Mouse (Mus musculus) heart, adult 2 months (tissue): Measurements from ENCODE around the gene Col18a1. TPM values are rescaled to one million over a fixed set of nuclear protein-coding genes. Genes with fewer than 3 reads are reported as not detected.

ENCODE experiments used
- DNase-seq, 2 experiments: peaks; one replicate each; pipeline ENCODE4 v3.0.0; 2021
- H3K27ac ChIP-seq: fragments of 200-600 bp; 2 replicates; pipeline ENCODE4 v1.8.1; 2022
- H3K27me3 ChIP-seq: fragments of 200-500 bp; 2 replicates; pipeline ENCODE4 v1.6.1; 2012; ENCODE audit warnings: mild to moderate bottlenecking, low read length, inconsistent platforms, mixed read lengths; ENCODE audit not compliant: control insufficient read depth, insufficient read depth
- H3K36me3 ChIP-seq: fragments of 200-500 bp; 2 replicates; pipeline ENCODE4 v1.6.1; 2012; ENCODE audit warnings: low read length, inconsistent platforms; ENCODE audit not compliant: control insufficient read depth, insufficient read depth
- H3K4me1 ChIP-seq: fragments of 200-500 bp; 2 replicates; pipeline ENCODE4 v1.6.1; 2011; ENCODE audit warnings: low read length; ENCODE audit not compliant: control insufficient read depth, insufficient read depth
- H3K4me3 ChIP-seq: fragments of 200-600 bp; 2 replicates; pipeline ENCODE4 v1.8.1; 2022
- H3K79me2 ChIP-seq: fragments of 200-500 bp; replicated peaks from 2 replicates; pipeline ENCODE4 v1.6.1; 2012; ENCODE audit warnings: mild to moderate bottlenecking, inconsistent platforms, low read length, moderate library complexity, mixed read lengths; ENCODE audit not compliant: control insufficient read depth, insufficient read depth
- H3K9ac ChIP-seq: fragments of 200-500 bp; 2 replicates; pipeline ENCODE4 v1.6.1; 2012; ENCODE audit warnings: low read depth, mild to moderate bottlenecking, control low read depth, inconsistent platforms, low read length, mixed read lengths
- CTCF ChIP-seq: fragments of 200-600 bp; IDR thresholded peaks from 2 replicates; pipeline ENCODE4 v1.8.1; 2022; ENCODE audit warnings: antibody characterized with exemption, mild to moderate bottlenecking, moderate library complexity
- EP300 ChIP-seq: fragments of 200-500 bp; IDR thresholded peaks from 2 replicates; pipeline ENCODE4 v1.6.1; 2011; ENCODE audit warnings: low read depth, low read length, control low read depth; ENCODE audit not compliant: insufficient read depth
- POLR2A ChIP-seq: fragments of 200-500 bp; IDR thresholded peaks from 2 replicates; pipeline ENCODE4 v1.6.1; 2011; ENCODE audit warnings: mild to moderate bottlenecking, low read depth, low read length, control low read depth; ENCODE audit not compliant: insufficient read depth
- WGBS: fragments of 180-500 bp; shearing (Covaris S2); methylation state at CpG from one replicate; pipeline ENCODE4 v1.1.7; 2018; 5-methylcytosine and 5-hydroxymethylcytosine counted together
- intact Hi-C: fragments of 180-260 bp; cut with DNase I; formaldehyde crosslinking; loops from one replicate; pipeline ENCODE4 v1.15.1; 2025
- polyA plus RNA-seq: library from polyadenylated mRNA; depleted of rRNA; stranded (reverse); fragments of >200 nt; gene quantifications from 2 replicates; pipeline ENCODE4 v1.2.3, GENCODE M21; 2012
- total RNA-seq, 2 experiments: library from RNA; stranded (reverse); gene quantifications; 2 replicates each; pipeline ENCODE4 v1.2.3; 2021

Col18a1 gene
- total and polyA plus RNA-seq, 3 experiments: 9.3 to 13.1 (median 9.8) TPM

DNA sequence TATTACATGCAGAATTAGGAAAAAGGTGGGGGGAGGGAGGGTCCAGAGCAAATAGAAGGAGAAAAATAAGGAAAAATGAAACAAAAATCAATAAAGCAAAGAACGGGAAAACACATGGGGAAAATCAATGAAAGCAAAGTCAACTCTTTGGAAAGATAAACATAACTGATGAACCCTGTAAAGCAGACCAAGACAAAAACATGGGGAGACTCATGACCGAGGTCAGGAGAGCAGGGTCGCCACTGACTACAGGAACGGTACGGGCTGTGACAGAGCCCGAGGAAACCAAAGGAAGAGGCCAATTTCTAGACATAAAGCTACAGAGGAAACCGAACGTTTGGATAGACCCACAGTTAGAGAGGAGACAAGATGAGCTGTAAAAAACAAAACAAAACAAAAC lies 62.7 kb downstream of the Col18a1 start:
- Histone ChIP-seq H3K4me1 (no peaks in the 10 kb centered on the region), H3K27me3 (no peaks in the 10 kb centered on the region), H3K27ac (no peak overlapping the region), H3K9ac (no peak overlapping the region), H3K36me3 (no peaks in the 10 kb centered on the region), H3K4me3 (no peak overlapping the region), H3K79me2 (no peaks in the 10 kb centered on the region)
- WGBS: 36% methylated on average over 8 of the region's 8 CpGs
- intact Hi-C loops: no loop called here
- TF ChIP-seq CTCF (no peak), POLR2A (no peak), EP300 (no peak)
- no peak for DNase-seq

DNA sequence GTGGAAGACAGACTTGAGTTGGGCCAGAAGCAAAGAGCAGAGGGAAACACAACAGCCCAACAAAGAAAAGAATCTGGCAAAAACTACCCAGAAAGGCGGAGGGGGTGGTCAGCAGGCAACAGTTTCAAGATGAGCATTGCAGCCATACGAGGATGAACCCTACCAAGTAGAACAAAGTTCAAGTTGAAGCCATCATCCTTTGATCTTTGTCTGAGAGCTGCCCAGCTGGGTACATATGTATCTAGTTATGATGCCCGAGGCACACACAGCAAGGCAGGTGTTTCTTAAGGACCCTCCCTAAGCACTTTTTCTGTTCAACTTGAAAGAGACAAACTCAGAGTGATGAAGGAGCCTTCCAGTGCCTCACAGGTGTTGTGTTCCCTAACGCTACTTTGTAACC lies 66.6 kb downstream of the Col18a1 start:
- no peak for TF ChIP-seq EP300
- no peak for TF ChIP-seq CTCF
- no peak for TF ChIP-seq POLR2A
- intact Hi-C loops: no loop called here
- no peak overlapping the region for H3K9ac ChIP-seq
- no peaks in the 10 kb centered on the region for H3K79me2 ChIP-seq
- H3K36me3 ChIP-seq: no peaks in the 10 kb centered on the region
- DNase-seq: no peak
- peaks cover 4% of the 10 kb centered on the region for H3K4me1 ChIP-seq
- no peak overlapping the region for H3K4me3 ChIP-seq
- WGBS: 91% methylated on average over 4 of the region's 4 CpGs
- H3K27me3 ChIP-seq: no peaks in the 10 kb centered on the region
- H3K27ac ChIP-seq: no peak overlapping the region

DNA sequence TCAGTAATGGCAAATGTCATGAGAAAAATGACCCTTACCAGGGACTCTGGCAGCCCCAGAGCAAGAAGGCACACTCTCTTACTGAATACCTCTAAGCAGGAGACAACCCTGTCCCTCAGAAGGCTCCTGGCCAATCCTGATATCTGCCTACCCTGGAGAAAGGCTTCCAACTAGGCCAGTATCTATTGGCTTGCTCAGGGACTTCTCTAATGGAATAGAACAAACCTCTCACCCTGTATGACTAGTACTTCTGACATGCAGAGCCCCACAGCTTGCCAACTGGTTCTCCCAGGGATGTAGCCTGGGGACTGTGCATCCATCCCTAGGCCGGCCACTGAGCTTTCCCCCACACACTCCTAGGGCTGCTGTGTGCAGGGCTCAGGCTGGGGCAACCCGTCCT lies 67.7 kb downstream of the Col18a1 start:
- H3K9ac ChIP-seq: no peak overlapping the region

DNA sequence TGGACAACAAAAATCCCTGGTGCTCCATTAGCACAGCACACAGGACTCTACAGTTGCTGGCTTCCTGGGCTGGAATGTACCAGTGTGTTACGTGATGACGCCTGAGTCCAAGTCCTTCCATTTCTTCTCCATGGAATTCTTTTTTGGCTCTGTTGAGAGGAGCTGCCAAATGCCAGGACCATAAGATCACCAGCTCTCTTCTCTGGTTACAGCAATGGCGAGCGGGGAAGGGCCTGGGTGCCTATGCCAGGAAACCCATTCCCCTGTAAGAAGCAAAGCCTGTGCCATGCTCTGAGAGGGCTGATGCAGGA lies 68.5 kb downstream of the Col18a1 start:
- Histone ChIP-seq H3K4me3 (no peak overlapping the region), H3K27ac (no peak overlapping the region), H3K36me3 (no peaks in the 10 kb centered on the region), H3K27me3 (no peaks in the 10 kb centered on the region), H3K79me2 (no peaks in the 10 kb centered on the region), H3K4me1 (peaks cover 4% of the 10 kb centered on the region), H3K9ac (no peak overlapping the region)
- WGBS: 42% methylated on average over 4 of the region's 4 CpGs
- peak in 1 of 2 experiments; percentile 31 for DNase-seq
- intact Hi-C loops: no loop called here
- TF ChIP-seq POLR2A: no peak
- no peak for TF ChIP-seq CTCF
- no peak for TF ChIP-seq EP300

More for the DNA sequence above, 67.7 kb downstream of the Col18a1 start:
- intact Hi-C loops: no loop called here
- H3K36me3 ChIP-seq: no peaks in the 10 kb centered on the region
- H3K4me3 ChIP-seq: no peak overlapping the region
- no peak for TF ChIP-seq CTCF
- TF ChIP-seq POLR2A: no peak
- no peak for TF ChIP-seq EP300
- no peaks in the 10 kb centered on the region for H3K79me2 ChIP-seq
- H3K4me1 ChIP-seq: peaks cover 4% of the 10 kb centered on the region
- no peaks in the 10 kb centered on the region for H3K27me3 ChIP-seq
- DNase-seq: peak in 1 of 2 experiments; percentile 48
- peak overlapping the region; percentile 3; the same call in 1 of the 2 replicates for H3K27ac ChIP-seq
- WGBS: 62% methylated on average over 2 of the region's 2 CpGs

DNA sequence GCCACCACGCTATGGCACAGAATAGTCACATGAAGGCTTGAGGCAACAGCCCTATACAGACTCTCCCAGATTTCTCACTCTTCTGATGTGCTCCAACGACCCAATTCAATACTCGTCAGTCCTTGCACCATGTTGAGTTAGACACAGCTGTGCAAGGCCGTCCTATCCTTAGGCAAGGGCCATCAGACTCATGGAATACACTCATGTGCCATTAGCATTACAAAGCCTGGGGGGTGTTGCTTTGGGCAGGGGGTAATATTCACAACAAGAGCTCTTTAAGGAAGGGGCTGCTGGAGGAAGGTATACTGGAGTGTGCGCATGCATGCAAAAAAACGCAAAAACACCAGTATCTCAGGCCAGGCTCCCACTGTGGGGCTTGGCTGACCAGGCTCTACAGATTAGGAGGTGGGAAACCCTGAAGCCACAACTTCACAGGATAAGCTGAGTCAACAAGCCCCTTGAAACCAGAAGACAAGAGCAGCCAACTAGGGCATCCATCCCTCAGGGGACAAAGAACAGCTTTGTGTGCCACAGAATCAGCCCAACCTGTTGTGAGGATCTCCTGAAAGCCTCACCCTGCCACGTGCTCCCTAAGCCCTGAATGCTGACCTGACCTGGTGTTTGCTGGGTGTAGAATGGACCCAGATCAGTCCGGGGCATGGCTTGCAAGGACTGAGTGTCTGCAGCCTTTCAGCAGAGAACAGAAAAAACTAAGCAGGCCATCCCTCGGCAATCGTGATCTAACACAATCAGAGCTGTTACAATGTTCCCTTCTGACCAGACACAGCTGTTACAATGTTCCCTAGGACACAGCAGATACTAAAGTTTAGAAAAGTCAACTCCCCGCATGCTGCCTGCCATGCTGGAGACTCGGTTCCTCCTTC lies 69.1 kb downstream of the Col18a1 start:
- H3K36me3 ChIP-seq: no peaks in the 10 kb centered on the region
- DNase-seq: no peak
- no peak overlapping the region for H3K27ac ChIP-seq
- no peaks in the 10 kb centered on the region for H3K79me2 ChIP-seq
- peaks cover 4% of the 10 kb centered on the region for H3K4me1 ChIP-seq
- 63% methylated on average over 12 of the region's 12 CpGs for WGBS
- intact Hi-C loops: no loop called here
- no peak overlapping the region for H3K9ac ChIP-seq
- no peaks in the 10 kb centered on the region for H3K27me3 ChIP-seq
- H3K4me3 ChIP-seq: no peak overlapping the region
- no peak for TF ChIP-seq EP300
- TF ChIP-seq POLR2A: no peak
- TF ChIP-seq CTCF: no peak

DNA sequence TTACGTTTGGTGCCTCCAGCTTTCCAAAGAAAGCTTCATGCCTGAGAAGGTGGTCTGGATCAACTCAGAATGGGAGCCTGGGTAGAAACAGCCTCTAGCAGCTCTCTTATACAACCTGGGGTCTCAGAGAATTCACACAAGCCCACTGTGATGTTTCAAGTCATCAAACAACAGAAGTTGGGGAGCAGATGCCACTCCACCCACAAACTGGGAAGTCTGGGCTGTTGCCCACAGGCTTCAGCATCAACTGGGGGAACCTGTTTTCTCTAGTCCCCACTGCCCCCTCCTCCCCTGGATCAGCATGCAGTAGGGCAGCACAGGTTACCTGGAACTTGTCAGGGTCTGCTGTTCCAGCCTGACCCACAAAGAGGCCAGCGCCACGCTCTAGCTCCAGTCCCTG lies 70.7 kb downstream of the Col18a1 start:
- no peak overlapping the region for H3K27ac ChIP-seq
- 97% methylated on average over 3 of the region's 3 CpGs for WGBS
- TF ChIP-seq EP300 (no peak), POLR2A (no peak), CTCF (no peak)
- no peak for DNase-seq
- no peak overlapping the region for H3K9ac ChIP-seq
- intact Hi-C loops: no loop called here
- H3K36me3 ChIP-seq: no peaks in the 10 kb centered on the region
- peaks cover 4% of the 10 kb centered on the region for H3K4me1 ChIP-seq
- H3K4me3 ChIP-seq: no peak overlapping the region
- no peaks in the 10 kb centered on the region for H3K27me3 ChIP-seq
- H3K79me2 ChIP-seq: no peaks in the 10 kb centered on the region
